Mouse (Mus musculus) fat pad, adult 2 months (tissue): Measurements from ENCODE around the gene Plcxd1.
"Not testable (repeated sequence)": the region's sequence is repeated elsewhere in the genome, so short reads cannot be mapped to it uniquely, and the experiment has no call there.

ENCODE experiments used
- DNase-seq: peaks from one replicate; pipeline ENCODE4 v3.0.0-alpha.2; 2011; ENCODE audit warnings: low read depth, low spot score; ENCODE audit errors: extremely low read depth

The Plcxd1 gene

GRCm38 (mm10) chr5:110099656-110100580, at the start of gene Plcxd1:
TSS of gene Plcxd1 (plus strand) at chr5:110099969.
- no peak for DNase-seq

GRCm38 (mm10) chr5:110057637-110058408, 41.9 kb upstream of the Plcxd1 start:
- DNase-seq: no peak

- DNase-seq: not testable (repeated sequence)
Measured at GRCm38 (mm10) chr5:110072413-110072812, 27.4 kb upstream of the Plcxd1 start, which contains the start of gene Gm17655. TSS of gene Gm17655 (minus strand) at chr5:110072513.

GRCm38 (mm10) chr5:110082961-110083360, 16.8 kb upstream of the Plcxd1 start:
- no peak for DNase-seq

GRCm38 (mm10) chr5:110086161-110086866, 13.5 kb upstream of the Plcxd1 start:
- DNase-seq: no peak

GRCm38 (mm10) chr5:110091546-110091945, 8.2 kb upstream of the Plcxd1 start:
- no peak for DNase-seq

GRCm38 (mm10) chr5:110094030-110094846, 5.5 kb upstream of the Plcxd1 start, which contains the start of gene Gm35315:
TSS of gene Gm35315 (minus strand) at chr5:110094420.
- no peak for DNase-seq

DNA sequence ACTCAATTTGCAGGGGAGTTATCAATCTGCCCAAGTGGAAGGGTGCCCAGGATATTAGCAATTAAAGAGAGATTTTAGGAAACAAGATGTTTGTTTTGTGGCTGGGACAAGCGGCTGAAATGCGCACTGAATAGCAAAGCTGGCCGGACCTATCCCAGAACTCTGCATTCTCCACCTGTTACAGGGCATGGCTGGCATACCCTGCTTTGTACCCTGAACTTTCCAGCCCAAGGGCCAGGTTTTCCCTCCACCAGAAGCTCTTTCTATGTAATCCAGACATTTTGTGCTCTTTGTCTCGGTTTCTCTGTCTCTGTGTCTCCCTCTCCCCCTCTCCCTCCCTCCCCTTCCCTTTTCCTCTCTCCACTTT, 4.9 kb upstream of the Plcxd1 start:
- no peak for DNase-seq

- DNase-seq: no peak
Measured at GRCm38 (mm10) chr5:110098991-110099477, 735 bp upstream of the Plcxd1 start.

- DNase-seq: no peak
Measured at GRCm38 (mm10) chr5:110100921-110101631, 1.3 kb downstream of the Plcxd1 start.

DNA sequence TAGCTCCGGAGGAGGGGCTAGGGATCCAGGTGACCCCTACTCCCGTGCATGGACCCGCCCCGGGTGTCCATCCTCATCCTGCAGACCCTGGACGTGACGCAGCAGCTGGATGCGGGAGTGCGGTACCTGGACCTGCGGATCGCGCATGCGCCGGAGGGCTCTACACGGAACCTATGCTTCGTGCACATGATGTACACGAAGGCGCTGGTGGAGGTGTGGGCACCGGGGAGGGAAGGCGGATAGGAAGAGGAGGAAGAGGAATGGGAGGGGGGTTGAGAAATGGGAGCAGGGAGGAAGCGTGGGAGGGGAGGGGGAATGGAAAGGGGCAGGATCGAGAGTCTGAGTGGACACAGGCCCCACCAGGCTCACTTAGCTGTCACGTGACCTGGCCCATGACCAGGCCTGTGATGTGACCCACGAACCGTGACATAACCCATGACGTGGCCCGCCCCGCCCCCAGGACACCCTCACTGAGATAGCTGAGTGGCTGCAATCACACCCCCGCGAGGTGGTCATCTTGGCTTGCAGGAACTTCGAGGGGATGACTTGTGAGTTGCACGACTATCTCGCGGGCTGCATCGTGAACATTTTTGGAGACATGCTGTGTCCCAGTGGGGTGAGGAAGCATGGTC, 2.1 kb downstream of the Plcxd1 start:
- DNase-seq: no peak

GRCm38 (mm10) chr5:110102429-110102828, 2.7 kb downstream of the Plcxd1 start:
- no peak for DNase-seq

DNA sequence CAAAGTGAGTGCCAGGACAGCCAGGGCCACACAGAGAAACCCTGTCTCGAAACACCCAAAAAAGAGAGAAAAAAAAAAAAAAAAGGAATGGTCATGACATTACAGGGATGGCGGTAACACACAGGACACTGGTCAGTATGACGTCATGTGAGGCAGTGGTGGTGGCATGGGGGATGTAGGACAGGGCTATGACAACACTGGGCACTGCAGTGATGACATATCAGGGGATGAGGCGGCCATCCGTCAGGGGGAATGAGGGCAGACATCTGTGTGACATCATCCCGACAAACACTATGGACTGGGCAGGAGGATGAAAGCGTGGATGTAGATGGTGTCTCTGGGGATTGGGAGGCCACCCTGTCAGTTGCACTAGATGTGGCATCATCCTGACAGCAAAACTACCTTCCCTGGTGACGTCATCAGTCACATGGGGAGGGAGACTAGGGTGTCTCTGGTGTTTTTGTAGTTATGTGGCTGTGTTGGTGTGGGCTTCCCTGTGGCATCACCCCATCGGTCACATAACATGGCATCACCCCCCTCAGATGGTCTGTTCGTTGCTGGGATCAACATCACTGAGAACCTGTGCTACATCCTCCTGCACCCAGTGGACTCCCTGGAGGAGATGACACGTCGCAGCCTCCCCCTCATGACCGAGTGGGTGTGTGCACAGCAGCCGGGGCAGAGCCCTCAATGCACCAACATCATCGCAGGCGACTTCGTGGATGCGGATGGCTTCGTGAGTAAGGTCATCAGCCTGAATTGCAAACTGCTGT, 3.3 kb downstream of the Plcxd1 start:
- DNase-seq: no peak

DNA sequence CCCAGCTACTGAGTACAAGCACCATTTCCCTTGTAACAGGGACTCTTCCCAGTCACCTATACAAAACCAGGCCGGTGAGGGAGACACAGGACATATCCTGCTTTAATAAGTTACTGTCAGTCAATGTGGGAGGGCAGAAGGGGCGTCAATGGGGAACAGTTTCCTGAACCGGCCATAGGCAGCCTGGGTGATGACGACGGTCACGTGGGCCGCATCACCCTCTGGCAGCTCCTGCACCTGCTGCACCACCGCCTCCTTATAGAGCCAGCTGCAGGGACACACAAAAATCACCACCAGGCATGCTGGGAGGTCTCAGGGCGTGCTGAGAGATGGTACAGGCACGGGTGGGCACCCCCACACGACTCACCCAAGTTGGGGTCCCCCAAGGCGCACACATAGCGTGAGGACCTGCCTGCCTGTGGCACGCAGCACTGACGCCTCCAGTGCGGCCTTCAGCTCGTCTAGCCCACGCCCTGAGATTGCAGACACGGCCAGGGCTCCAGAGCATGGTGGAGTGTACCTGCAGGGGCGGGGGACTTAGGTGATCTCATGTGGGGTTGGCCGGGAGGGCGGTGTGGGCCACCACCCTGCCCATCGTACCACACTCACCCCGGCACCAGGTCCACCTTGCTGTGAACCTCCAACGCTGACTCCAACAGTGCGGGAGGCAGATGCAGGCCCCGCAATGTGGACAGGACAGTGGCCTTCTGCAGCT, 4.3 kb downstream of the Plcxd1 start:
- no peak for DNase-seq

- DNase-seq: no peak
Measured at GRCm38 (mm10) chr5:110104616-110105380, 5.0 kb downstream of the Plcxd1 start.

GRCm38 (mm10) chr5:110106140-110106871, 6.5 kb downstream of the Plcxd1 start:
- no peak for DNase-seq
